ENCODE assay signal across 8 mouse cellular contexts in genomic region chr16:96852383-96852782, GRCm38 (mm10).
DNase-seq lines count a peak whose midpoint lies in the region; ATAC-seq and TF ChIP-seq lines count a peak whose summit lies in the region.

No protein-coding gene starts in this region.

- no peak overlapping the region for H3K27ac ChIP-seq in heart, postnatal 0 days (ENCODE audit: low read depth)
- no peak overlapping the region for H3K27ac ChIP-seq in heart, embryonic 12.5 days (ENCODE audit: poor library complexity, severe bottlenecking)
- no peak overlapping the region for H3K27ac ChIP-seq in neural tube, embryonic 13.5 days (replicated peaks)

- H3K9ac ChIP-seq in heart, postnatal 0 days (replicated peaks; ENCODE audit: low read depth, low read length): no peak overlapping the region
- H3K9ac ChIP-seq in heart, embryonic 12.5 days: no peak overlapping the region
- no peak overlapping the region for H3K9ac ChIP-seq in neural tube, embryonic 13.5 days

- no peaks in the 10 kb centered on the region for H3K27me3 ChIP-seq in heart, postnatal 0 days (ENCODE audit: control insufficient read depth, insufficient read depth, low read length)
- no peaks in the 10 kb centered on the region for H3K27me3 ChIP-seq in heart, embryonic 12.5 days (replicated peaks)
- H3K27me3 ChIP-seq in neural tube, embryonic 13.5 days: peaks cover 3% of the 10 kb centered on the region

- peak; percentile 33; the same call in 1 of the 2 replicates for ATAC-seq in heart, postnatal 0 days (ENCODE audit: insufficient read depth, low read depth)
- ATAC-seq in heart, embryonic 12.5 days (ENCODE audit: insufficient number of reproducible peaks, low FRiP score): no peak
- peak; percentile 49 for ATAC-seq in CD4-positive, CD25-positive, alpha-beta regulatory T cell, adult 4 months
- peak; percentile 68 for ATAC-seq in erythroid progenitor cell, adult 5-6 weeks (replicated peaks; ENCODE audit: low FRiP score, poor library complexity, severe bottlenecking)
- ATAC-seq in neural tube, embryonic 13.5 days (ENCODE audit: low read depth): peak; percentile 40; the same call in 1 of the 2 replicates
- no peak for ATAC-seq in inflammation-experienced regulatory T-cells, adult 6 months

- intact Hi-C loops in left cerebral cortex, postnatal 10 days (cut with DNase I): no loop called here

- H3K4me2 ChIP-seq in heart, postnatal 0 days (ENCODE audit: low read depth, low read length): no peak overlapping the region
- no peak overlapping the region for H3K4me2 ChIP-seq in heart, embryonic 12.5 days
- H3K4me2 ChIP-seq in neural tube, embryonic 13.5 days: no peak overlapping the region

- WGBS in heart, postnatal 0 days: 23% methylated on average over 4 of the region's 4 CpGs
- WGBS in heart, embryonic 12.5 days: 14% methylated on average over 4 of the region's 4 CpGs
- WGBS in neural tube, embryonic 13.5 days: 25% methylated on average over 4 of the region's 4 CpGs

- no peaks in the 10 kb centered on the region for H3K9me3 ChIP-seq in heart, postnatal 0 days (replicated peaks; ENCODE audit: control insufficient read depth, low read length)
- no peaks in the 10 kb centered on the region for H3K9me3 ChIP-seq in heart, embryonic 12.5 days (replicated peaks)
- no peaks in the 10 kb centered on the region for H3K9me3 ChIP-seq in neural tube, embryonic 13.5 days

- no peaks in the 10 kb centered on the region for H3K36me3 ChIP-seq in heart, postnatal 0 days (replicated peaks; ENCODE audit: control insufficient read depth, insufficient read depth, low read length)
- H3K36me3 ChIP-seq in heart, embryonic 12.5 days: no peaks in the 10 kb centered on the region
- H3K36me3 ChIP-seq in neural tube, embryonic 13.5 days: no peaks in the 10 kb centered on the region

- no peak overlapping the region for H3K4me3 ChIP-seq in heart, postnatal 0 days (ENCODE audit: low read depth, low read length)
- H3K4me3 ChIP-seq in heart, embryonic 12.5 days: no peak overlapping the region
- H3K4me3 ChIP-seq in neural tube, embryonic 13.5 days: no peak overlapping the region

- no peak for TF ChIP-seq EP300 in heart, postnatal 0 days (IDR thresholded peaks at IDR 0.05; ENCODE audit: low read depth)

- TF ChIP-seq CTCF in heart, postnatal 0 days (IDR thresholded peaks at IDR 0.05; ENCODE audit: low read depth): peak; percentile 67

- DNase-seq in heart, postnatal 0 days (ENCODE audit: low spot score): peak; percentile 40
- peak; percentile 69 for DNase-seq in brain, adult 2 months (ENCODE audit: low read depth, low spot score)
- peak; percentile 26 to 30 for DNase-seq in left cerebral cortex, postnatal 10 days (ENCODE audit: extremely low spot score in 1 of 2, low spot score in 2 of 2)

- 0 out of 2 replicates have a peak, but pooled peaks cover 6% of the 10 kb centered on the region for H3K4me1 ChIP-seq in heart, postnatal 0 days (ENCODE audit: control insufficient read depth, insufficient read depth)
- peaks cover 14% of the 10 kb centered on the region for H3K4me1 ChIP-seq in heart, embryonic 12.5 days (replicated peaks)
- H3K4me1 ChIP-seq in neural tube, embryonic 13.5 days (replicated peaks): peaks cover 8% of the 10 kb centered on the region; the same call in 1 of the 2 replicates

Comparison
In these comparisons a context has a peak if more than half of its experiments do, and no peak if none do; other contexts are left out.
1. ATAC-seq: peak in heart, postnatal 0 days (single experiment), CD4-positive, CD25-positive, alpha-beta regulatory T cell, adult 4 months (single experiment), erythroid progenitor cell, adult 5-6 weeks (single experiment) and neural tube, embryonic 13.5 days (single experiment); none in heart, embryonic 12.5 days (single experiment) and inflammation-experienced regulatory T-cells, adult 6 months (single experiment).
2. Peak in every context shown above with its lines, with median percentiles within 50 percentile points of each other: DNase-seq.